Mouse (Mus musculus) kidney, postnatal 0 days (tissue): Measurements from ENCODE around the gene B9d2. TPM values are rescaled to one million over a fixed set of nuclear protein-coding genes. Genes with fewer than 3 reads are reported as not detected.

Source experiments
- ATAC-seq: fragments of 200-750 bp; cut with Nextera tagmentation; replicated peaks from 2 replicates; pipeline ENCODE4 v1.8.0; 2017; ENCODE audit warnings: low read depth, moderate number of reproducible peaks, moderate TSS enrichment, moderate library complexity; ENCODE audit not compliant: low FRiP score
- DNase-seq: peaks from one replicate; pipeline ENCODE4 v3.0.0-alpha.2; 2016; ENCODE audit warnings: low spot score
- H3K27ac ChIP-seq: fragments of 300-500 bp; sonication (generic); 2 replicates; pipeline ENCODE4 v1.5.1; 2014; ENCODE audit warnings: mild to moderate bottlenecking
- H3K27me3 ChIP-seq: fragments of 300-500 bp; sonication (generic); 2 replicates; pipeline ENCODE4 v1.6.1; 2014; ENCODE audit warnings: low read length, mixed read lengths; ENCODE audit not compliant: insufficient read depth
- H3K36me3 ChIP-seq: fragments of 300-500 bp; sonication (generic); 2 replicates; pipeline ENCODE4 v1.6.1; 2014; ENCODE audit warnings: low read length, mixed read lengths; ENCODE audit not compliant: insufficient read depth
- H3K4me1 ChIP-seq: fragments of 300-500 bp; sonication (generic); replicated peaks from 2 replicates; pipeline ENCODE4 v1.6.1; 2014; ENCODE audit warnings: antibody characterized with exemption, low read length, mixed read lengths; ENCODE audit not compliant: insufficient read depth
- H3K4me2 ChIP-seq: fragments of 300-500 bp; sonication (generic); 2 replicates; pipeline ENCODE4 v1.6.1; 2014; ENCODE audit warnings: mild to moderate bottlenecking, low read length, moderate library complexity, mixed read lengths
- H3K4me3 ChIP-seq: fragments of 300-500 bp; sonication (generic); replicated peaks from 2 replicates; pipeline ENCODE4 v1.5.1; 2014; ENCODE audit warnings: low read depth, low read length
- H3K9ac ChIP-seq: fragments of 300-500 bp; sonication (generic); 2 replicates; pipeline ENCODE4 v1.6.1; 2014; ENCODE audit warnings: low read depth, low read length
- H3K9me3 ChIP-seq: fragments of 300-500 bp; sonication (generic); replicated peaks from 2 replicates; pipeline ENCODE4 v1.6.1; 2016; ENCODE audit warnings: low read length, inconsistent platforms, mixed read lengths
- CTCF ChIP-seq: IDR thresholded peaks from 2 replicates; pipeline ENCODE4 v1.5.1; 2016; ENCODE audit warnings: antibody characterized with exemption, low read depth, mild to moderate bottlenecking, moderate library complexity
- WGBS: fragments of 180-500 bp; shearing (Covaris S2); extraction: QIAGEN DNeasy Blood & Tissue Kit; methylation state at CpG from one replicate; pipeline ENCODE4 v1.1.7; 2014; 5-methylcytosine and 5-hydroxymethylcytosine counted together
- polyA plus RNA-seq: library from polyadenylated mRNA; unstranded; fragments of >200 nt; fragmentation: Nextera tagmentation; extraction: Ambion mirVana; gene quantifications from 2 replicates; pipeline ENCODE4 v1.2.1, GENCODE M21; 2015

Gene B9d2
- polyA plus RNA-seq, 1 experiment from 2014 or later: 31.4 TPM

- peak overlapping the region; percentile 66 for H3K4me2 ChIP-seq
- peak overlapping the region; percentile 59 for H3K4me3 ChIP-seq
- H3K36me3 ChIP-seq: no peaks in the 10 kb centered on the region
- 0 out of 2 replicates have a peak, but pooled peaks cover 4% of the 10 kb centered on the region for H3K4me1 ChIP-seq
- ATAC-seq: no peak
- no peaks in the 10 kb centered on the region for H3K9me3 ChIP-seq
- H3K27me3 ChIP-seq: no peaks in the 10 kb centered on the region
- H3K9ac ChIP-seq: peak overlapping the region; percentile 73
- no peak for DNase-seq
- no peak for TF ChIP-seq CTCF
- H3K27ac ChIP-seq: peak overlapping the region; percentile 85; the same call in 1 of the 2 replicates
- WGBS: 32% methylated on average over 10 of the region's 10 CpGs
These were observed 22.8 kb upstream of the B9d2 start for GRCm38 (mm10) chr7:25657785-25658184.

- H3K36me3 ChIP-seq: peaks cover 4% of the 10 kb centered on the region; the same call in 1 of the 2 replicates
- peak within 1 kb of the TSS; percentile 84 for H3K4me2 ChIP-seq
- H3K27me3 ChIP-seq: no peaks in the 10 kb centered on the region
- TF ChIP-seq CTCF: no peak
- H3K9me3 ChIP-seq: no peaks in the 10 kb centered on the region
- DNase-seq (peak; percentile 100), ATAC-seq (peak; percentile 99)
- peak within 1 kb of the TSS; percentile 73 for H3K9ac ChIP-seq
- H3K27ac ChIP-seq: peak within 1 kb of the TSS; percentile 85
- H3K4me3 ChIP-seq: peak within 1 kb of the TSS; percentile 59
- under 1% methylated on average over 50 of the region's 50 CpGs for WGBS
- H3K4me1 ChIP-seq: 0 out of 2 replicates have a peak, but pooled peaks cover 4% of the 10 kb centered on the region
These were observed 21.7 kb upstream of the B9d2 start, which contains the start of the genes Bckdha and Exosc5 for GRCm38 (mm10) chr7:25658657-25659472. Bckdha (minus strand) TSS chr7:25658981. Exosc5 (plus strand) TSS chr7:25659164.

GRCm38 (mm10) chr7:25666381-25666780 is 14.2 kb upstream of the B9d2 start:
- H3K36me3 ChIP-seq: peaks cover 26% of the 10 kb centered on the region
- 90% methylated on average over 8 of the region's 8 CpGs for WGBS

GRCm38 (mm10) chr7:25669158-25669557 is 11.4 kb upstream of the B9d2 start:
- no peak overlapping the region for H3K27ac ChIP-seq
- H3K4me1 ChIP-seq: no peaks in the 10 kb centered on the region
- 89% methylated on average over 10 of the region's 10 CpGs for WGBS
- H3K36me3 ChIP-seq: peaks cover 21% of the 10 kb centered on the region
- TF ChIP-seq CTCF: no peak
- no peak overlapping the region for H3K4me2 ChIP-seq
- no peaks in the 10 kb centered on the region for H3K27me3 ChIP-seq
- DNase-seq (no peak), ATAC-seq (no peak)
- H3K9me3 ChIP-seq: no peaks in the 10 kb centered on the region
- no peak overlapping the region for H3K4me3 ChIP-seq
- no peak overlapping the region for H3K9ac ChIP-seq

More at GRCm38 (mm10) chr7:25666381-25666780, 14.2 kb upstream of the B9d2 start:
- Histone ChIP-seq H3K4me2 (no peak overlapping the region), H3K9ac (no peak overlapping the region), H3K27me3 (no peaks in the 10 kb centered on the region), H3K4me1 (no peaks in the 10 kb centered on the region), H3K9me3 (no peaks in the 10 kb centered on the region), H3K4me3 (no peak overlapping the region), H3K27ac (no peak overlapping the region)
- ATAC-seq (no peak), DNase-seq (no peak)
- no peak for TF ChIP-seq CTCF

- Histone ChIP-seq H3K27me3 (no peaks in the 10 kb centered on the region), H3K9ac (no peak overlapping the region), H3K4me1 (no peaks in the 10 kb centered on the region), H3K36me3 (peaks cover 16% of the 10 kb centered on the region), H3K4me2 (no peak overlapping the region), H3K9me3 (no peaks in the 10 kb centered on the region), H3K4me3 (no peak overlapping the region), H3K27ac (no peak overlapping the region)
- DNase-seq: no peak
- no peak for TF ChIP-seq CTCF
- WGBS: 78% methylated on average over 9 of the region's 9 CpGs
- ATAC-seq: no peak
These were observed 10.9 kb upstream of the B9d2 start for GRCm38 (mm10) chr7:25669631-25670030.

- TF ChIP-seq CTCF: no peak
- no peak overlapping the region for H3K9ac ChIP-seq
- H3K4me3 ChIP-seq: no peak overlapping the region
- DNase-seq: no peak
- H3K27ac ChIP-seq: no peak overlapping the region
- H3K36me3 ChIP-seq: peaks cover 13% of the 10 kb centered on the region; the same call in 1 of the 2 replicates
- 87% methylated on average over 4 of the region's 4 CpGs for WGBS
- H3K27me3 ChIP-seq: no peaks in the 10 kb centered on the region
- H3K4me2 ChIP-seq: no peak overlapping the region
- ATAC-seq: no peak
- no peaks in the 10 kb centered on the region for H3K4me1 ChIP-seq
- H3K9me3 ChIP-seq: no peaks in the 10 kb centered on the region
These were observed 10.5 kb upstream of the B9d2 start for GRCm38 (mm10) chr7:25670096-25670495.
